Mouse (Mus musculus): ENCODE measurements around the gene Ntsr2. TPM values are rescaled to one million over a fixed set of nuclear protein-coding genes. Genes with fewer than 3 reads are reported as not detected.

Ntsr2 gene
- 306 and 308 TPM in 2 replicates for polyA plus RNA-seq (2021; fragmentation: Nextera tagmentation)
- long read RNA-seq, experiment 1, transcript Ntsr2-201 (4 exons, 1,524 nt), result major isoform, 291 of 482 reads
- long read RNA-seq, experiment 1, transcript Ntsr2-203 (4 exons, 1,028 nt), result minor isoform, 28 of 482 reads
- long read RNA-seq, experiment 1, transcript Ntsr2-202 (4 exons, 846 nt), result minor isoform, 76 of 482 reads
- long read RNA-seq, experiment 1, partial matches to known transcripts, result 7 of 482 reads
- long read RNA-seq, experiment 1, other reads (novel, unspliced or antisense), result 78 of 482 reads
- long read RNA-seq, experiment 2, transcript Ntsr2-202 (4 exons, 846 nt), result minor isoform, 68 of 582 reads
- long read RNA-seq, experiment 2, transcript Ntsr2-203 (4 exons, 1,028 nt), result minor isoform, 38 of 582 reads
- long read RNA-seq, experiment 2, transcript Ntsr2-205 (3 exons, 2,757 nt), result minor isoform, 55 of 582 reads
- long read RNA-seq, experiment 2, transcript Ntsr2-201 (4 exons, 1,524 nt), result major isoform, 346 of 582 reads
- long read RNA-seq, experiment 2, partial matches to known transcripts, result 6 of 582 reads
- long read RNA-seq, experiment 2, other reads (novel, unspliced or antisense), result 69 of 582 reads

DNA sequence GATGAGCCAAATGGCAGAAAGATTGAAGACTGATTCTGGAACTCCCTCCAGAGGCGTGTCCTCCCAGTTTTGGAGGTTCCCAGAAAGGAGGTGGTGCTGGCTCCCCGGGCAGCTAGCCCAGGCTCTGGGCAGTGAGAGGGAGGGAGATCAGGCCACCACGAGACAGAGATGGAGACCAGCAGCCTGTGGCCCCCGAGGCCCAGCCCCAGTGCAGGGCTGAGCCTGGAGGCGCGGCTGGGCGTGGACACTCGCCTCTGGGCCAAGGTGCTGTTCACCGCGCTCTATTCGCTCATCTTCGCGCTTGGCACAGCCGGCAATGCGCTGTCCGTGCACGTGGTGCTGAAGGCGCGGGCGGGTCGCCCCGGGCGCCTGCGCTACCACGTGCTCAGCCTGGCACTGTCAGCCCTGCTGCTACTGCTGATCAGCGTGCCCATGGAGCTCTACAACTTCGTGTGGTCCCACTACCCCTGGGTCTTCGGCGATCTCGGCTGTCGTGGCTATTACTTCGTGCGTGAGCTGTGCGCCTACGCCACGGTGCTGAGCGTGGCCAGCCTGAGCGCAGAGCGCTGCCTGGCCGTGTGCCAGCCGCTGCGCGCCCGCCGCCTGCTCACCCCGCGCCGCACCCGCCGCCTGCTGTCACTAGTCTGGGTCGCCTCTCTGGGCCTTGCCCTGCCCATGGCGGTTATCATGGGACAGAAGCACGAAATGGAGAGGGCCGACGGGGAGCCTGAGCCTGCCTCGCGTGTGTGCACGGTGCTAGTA, at the start of gene Ntsr2:
Gene Ntsr2, plus strand, starts transcription at position 51 of the 762 bp plus-strand sequence.

DNA sequence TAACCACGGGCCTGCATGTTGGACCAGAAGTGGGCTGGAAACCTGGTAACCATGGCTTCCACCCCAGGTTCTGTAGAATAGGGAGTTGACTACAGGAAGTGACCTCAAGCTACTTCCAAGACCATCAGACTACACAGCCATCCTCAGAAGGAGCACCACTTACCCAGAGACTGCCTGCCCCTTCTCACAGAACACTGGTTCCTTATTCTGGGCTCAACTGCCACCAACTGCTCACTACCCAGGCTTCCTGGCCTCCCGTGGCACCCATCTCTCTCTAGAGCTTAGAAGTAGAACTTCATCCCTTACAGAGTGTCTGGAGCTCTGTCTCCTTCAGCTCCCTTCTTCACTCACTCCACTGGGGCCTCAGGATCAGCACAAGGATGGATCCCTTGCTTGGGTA, 42.2 kb upstream of the Ntsr2 start, which contains the start of gene Lpin1:
Gene Lpin1, minus strand, starts transcription at position 31 of the 400 bp plus-strand sequence.

Other genes starting within 250 kb of the Ntsr2 start
- 8.3 TPM in 2 replicates for gene Lpin1, start 42.4 kb upstream of the Ntsr2 start, polyA plus RNA-seq (2021; fragmentation: Nextera tagmentation)
- gene Greb1, start 147.5 kb downstream of the Ntsr2 start, polyA plus RNA-seq (2021; fragmentation: Nextera tagmentation), result 0.05 and 0.35 TPM in 2 replicates
- gene E2f6, start 157.6 kb downstream of the Ntsr2 start, polyA plus RNA-seq (2021; fragmentation: Nextera tagmentation), result 5.7 and 6.8 TPM in 2 replicates
- gene Rock2, start 241.5 kb downstream of the Ntsr2 start, polyA plus RNA-seq (2021; fragmentation: Nextera tagmentation), result 13.0 and 14.1 TPM in 2 replicates